Mouse (Mus musculus) lung, postnatal 14 days (tissue): ENCODE data around the gene Wnk1.

Source experiments
- DNase-seq: peaks from one replicate; pipeline ENCODE4 v3.0.0; 2021

Gene Wnk1

DNA sequence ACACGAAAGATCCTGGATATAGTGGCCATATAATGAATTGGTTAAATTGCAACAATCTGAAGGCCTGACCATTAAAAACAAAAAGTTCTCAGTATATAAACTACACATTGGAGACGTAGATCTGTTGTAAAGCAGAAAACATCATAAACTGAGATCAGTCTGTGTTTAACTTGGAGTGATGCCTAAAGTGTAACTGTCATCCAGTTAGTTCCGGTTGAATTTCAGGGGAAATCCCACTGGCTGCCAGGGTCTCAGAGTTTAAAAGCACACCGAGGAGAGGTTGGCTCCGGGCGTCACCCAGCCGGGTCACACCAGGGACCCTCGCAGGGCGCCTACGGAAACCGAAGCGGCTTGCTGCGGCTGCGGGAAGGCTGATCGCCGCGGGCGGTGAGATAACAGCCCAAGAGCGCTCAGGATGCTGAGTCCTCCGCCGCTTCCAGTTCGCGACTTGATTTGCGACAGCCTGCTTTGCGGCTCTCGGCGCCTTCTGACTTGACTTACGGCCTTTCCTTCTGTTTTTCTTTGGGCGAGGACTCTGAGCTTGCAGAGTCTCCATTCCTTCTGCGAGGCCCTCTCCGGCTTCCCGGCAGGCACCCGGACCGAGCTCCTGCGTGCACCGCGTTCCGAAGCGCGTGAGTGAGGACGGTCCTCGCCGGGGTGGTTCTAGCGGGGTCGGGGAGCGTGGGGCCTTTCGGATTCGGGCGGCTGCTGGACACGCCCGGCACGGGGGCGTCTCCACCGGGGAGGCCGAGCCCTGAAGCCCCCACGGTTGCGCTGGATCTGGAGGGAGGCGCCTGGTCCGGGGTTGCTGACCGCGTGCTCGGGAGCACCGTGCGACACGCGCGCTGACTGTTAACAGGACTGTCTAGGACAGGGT lies 136.0 kb downstream of the Wnk1 start, which contains the start of gene Rad52:
Gene Rad52, plus strand, starts transcription at position 495 of the 877 bp plus-strand sequence.
- DNase-seq: peak; percentile 80

DNA sequence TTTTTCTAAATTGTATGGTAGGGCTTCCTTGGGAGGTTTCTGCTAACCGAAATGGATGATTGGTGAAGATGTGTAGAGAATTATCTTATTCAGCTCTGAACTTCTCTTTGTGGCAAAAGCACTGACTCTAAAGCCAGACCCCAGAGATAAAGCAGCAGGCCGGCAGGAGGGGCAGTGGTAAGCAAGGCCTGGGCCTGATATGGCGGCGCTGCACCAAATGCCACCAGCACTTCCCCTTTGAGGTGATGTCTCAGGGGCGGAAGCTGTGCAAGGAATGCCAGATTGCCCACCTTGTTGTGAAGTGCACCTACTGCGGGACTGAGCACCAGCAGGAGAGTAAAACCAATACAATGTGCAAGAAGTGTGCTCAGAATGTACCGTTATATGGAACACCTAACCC lies 145.8 kb downstream of the Wnk1 start:
- DNase-seq: no peak

DNA sequence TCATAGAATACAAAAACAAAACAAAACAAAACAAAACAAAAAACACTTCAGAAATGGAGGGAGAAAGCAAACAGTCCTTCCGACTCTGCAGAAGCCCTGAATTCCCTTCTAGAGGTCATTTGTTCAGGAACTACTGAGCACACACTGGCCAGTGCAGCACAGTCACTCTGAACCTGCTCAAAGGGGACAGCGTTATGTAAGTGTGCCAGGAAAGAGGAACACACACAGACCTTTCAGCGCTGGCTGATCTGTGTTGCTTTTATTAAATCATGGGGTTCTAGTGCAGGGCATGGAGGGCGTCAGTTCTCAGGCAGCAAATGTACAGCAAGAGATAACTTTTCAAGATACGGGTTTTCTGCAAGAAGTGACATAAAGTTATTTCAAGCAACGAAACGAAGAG lies 155.3 kb downstream of the Wnk1 start:
- no peak for DNase-seq
